Mouse (Mus musculus) ES-E14 (cell line): ENCODE results near the gene Zbtb8os. TPM values are rescaled to one million over a fixed set of nuclear protein-coding genes. Genes with fewer than 3 reads are reported as not detected.

ENCODE experiments used
- DNase-seq: peaks from one replicate; pipeline ENCODE4 v3.0.0-alpha.2; 2013; ENCODE audit warnings: low read depth, low spot score
- H3K27ac ChIP-seq: 2 replicates; pipeline ENCODE4 v1.5.1; 2012; ENCODE audit warnings: low read depth, mild to moderate bottlenecking, low read length, moderate library complexity, mixed read lengths; ENCODE audit not compliant: poor library complexity, insufficient read depth, severe bottlenecking
- H3K36me3 ChIP-seq: 2 replicates; pipeline ENCODE4 v1.6.1; 2012; ENCODE audit warnings: mild to moderate bottlenecking, low read length, moderate library complexity, mixed read lengths; ENCODE audit not compliant: control insufficient read depth, poor library complexity, insufficient read depth, severe bottlenecking
- H3K4me1 ChIP-seq, 2 experiments: fragments of 150-350 bp in 1 of 2; sonication (generic) in 1 of 2; 2 replicates each; pipeline ENCODE4 v1.6.1; 2012; ENCODE audit warnings: low read length in 2 of 2, mild to moderate bottlenecking in 1 of 2, mixed read lengths in 1 of 2; ENCODE audit not compliant: control insufficient read depth in 2 of 2, insufficient read depth in 2 of 2, poor library complexity in 1 of 2
- H3K4me3 ChIP-seq, 2 experiments: fragments of 150-350 bp in 1 of 2; sonication (generic) in 1 of 2; 2 replicates each; pipeline ENCODE4 v1.5.1; 2012; ENCODE audit warnings: low read length in 2 of 2, low read depth in 1 of 2, mild to moderate bottlenecking in 1 of 2, mixed read lengths in 1 of 2; ENCODE audit not compliant: insufficient read depth in 1 of 2, poor library complexity in 1 of 2, severe bottlenecking in 1 of 2
- H3K9ac ChIP-seq: 2 replicates; pipeline ENCODE4 v1.6.1; 2012; ENCODE audit warnings: low read depth, mild to moderate bottlenecking, low read length, mixed read lengths; ENCODE audit not compliant: poor library complexity, insufficient read depth, severe bottlenecking
- H3K9me3 ChIP-seq: fragments of 150-350 bp; sonication (generic); 2 replicates; pipeline ENCODE4 v1.6.1; 2012; ENCODE audit warnings: low read depth, mild to moderate bottlenecking, low read length; ENCODE audit not compliant: control insufficient read depth, insufficient read depth
- CHD2 ChIP-seq: IDR thresholded peaks from 2 replicates; pipeline ENCODE4 v1.6.1; 2014; ENCODE audit warnings: mild to moderate bottlenecking, low read depth, low read length, inconsistent platforms
- HCFC1 ChIP-seq: IDR thresholded peaks from 2 replicates; pipeline ENCODE4 v1.6.1; 2012; ENCODE audit warnings: low read length, inconsistent platforms, borderline replicate concordance; ENCODE audit not compliant: insufficient read depth
- MAFK ChIP-seq: IDR thresholded peaks from 2 replicates; pipeline ENCODE4 v1.6.1; 2014; ENCODE audit warnings: mild to moderate bottlenecking, low read depth, low read length, inconsistent platforms; ENCODE audit not compliant: insufficient read depth
- ZC3H11A ChIP-seq: IDR thresholded peaks from 2 replicates; pipeline ENCODE4 v1.6.1; 2012; ENCODE audit warnings: low read depth, mild to moderate bottlenecking, inconsistent platforms, low read length, borderline replicate concordance
- ZNF384 ChIP-seq: IDR thresholded peaks from 2 replicates; pipeline ENCODE4 v1.6.1; 2012; ENCODE audit warnings: low read depth, low read length, inconsistent platforms
- in situ Hi-C, 2 experiments: fragments of 600-800 bp; cut with MboI; formaldehyde crosslinking; loops; one replicate each; pipeline ENCODE4 v1.15.1; 2025; ENCODE audit warnings: low sequenced_read_pairs in 2 of 2, inconsistent platforms in 1 of 2; ENCODE audit not compliant: unreplicated experiment in 2 of 2
- total RNA-seq: library from RNA; depleted of rRNA; stranded (reverse); fragments of 300-350 nt; gene quantifications from 2 replicates; pipeline ENCODE4 v1.2.3, GENCODE M21; 2012

The Zbtb8os gene
- total RNA-seq, 1 experiment: 59.9 TPM

- Histone ChIP-seq H3K27ac (peak within 1 kb of the TSS; percentile 84), H3K9me3 (no peaks in the 10 kb centered on the region), H3K9ac (peak within 1 kb of the TSS; percentile 84), H3K36me3 (no peaks in the 10 kb centered on the region), H3K4me1 (peaks cover 8 to 11% of the 10 kb centered on the region in 2 experiments), H3K4me3 (peak within 1 kb of the TSS; percentile 74 to 83)
- DNase-seq: no peak
- in situ Hi-C loops: no loop called here
- TF ChIP-seq CHD2: no peak
- TF ChIP-seq HCFC1: 0 out of 2 replicates have a peak, but pooled peaks have one; percentile 40
- TF ChIP-seq ZC3H11A: no peak
- peak; percentile 73 for TF ChIP-seq MAFK
Measured at GRCm38 (mm10) chr4:129377601-129378390, 42.3 kb downstream of the Zbtb8os start, which contains the start of gene Zbtb8a. TSS of gene Zbtb8a (minus strand) at chr4:129378116.

GRCm38 (mm10) chr4:129379805-129380204, 44.3 kb downstream of the Zbtb8os start:
- peak overlapping the region; percentile 28; the same call in 1 of the 2 replicates for H3K9ac ChIP-seq
- peak overlapping the region; percentile 85; the same call in 1 of the 2 replicates for H3K27ac ChIP-seq
- in situ Hi-C loops: no loop called here
- no peak for DNase-seq
- H3K4me3 ChIP-seq: no peak overlapping the region
- peaks cover 7 to 13% of the 10 kb centered on the region in 2 experiments for H3K4me1 ChIP-seq
- TF ChIP-seq MAFK (no peak), HCFC1 (no peak)
- H3K36me3 ChIP-seq: no peaks in the 10 kb centered on the region
- H3K9me3 ChIP-seq: no peaks in the 10 kb centered on the region

DNA sequence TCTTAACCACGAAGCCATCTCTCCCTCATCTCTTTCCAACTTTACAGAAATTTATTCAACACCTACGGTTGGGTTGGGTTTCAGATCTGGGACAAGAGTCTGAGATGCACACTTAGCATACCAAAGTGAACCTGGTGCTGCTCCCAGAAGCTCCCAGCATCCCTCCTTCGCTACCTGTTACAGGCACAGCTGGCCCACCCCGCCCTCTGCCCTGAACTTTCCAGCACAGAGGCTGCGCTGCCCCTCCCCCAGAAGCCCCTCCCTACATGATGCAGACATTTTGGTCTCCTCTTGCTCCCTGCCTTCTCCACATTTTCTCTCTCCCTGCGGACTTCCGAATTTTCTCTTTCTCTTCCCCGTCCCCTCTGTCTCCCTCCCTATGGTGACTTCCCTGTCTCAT, 45.7 kb downstream of the Zbtb8os start:
- DNase-seq: no peak
- peak overlapping the region; percentile 85 for H3K27ac ChIP-seq
- H3K4me1 ChIP-seq: peaks cover 7 to 15% of the 10 kb centered on the region in 2 experiments
- H3K36me3 ChIP-seq: no peaks in the 10 kb centered on the region
- peak overlapping the region; percentile 42; the same call in 1 of the 2 replicates for H3K9ac ChIP-seq
- TF ChIP-seq ZC3H11A (no peak), CHD2 (0 out of 2 replicates have a peak, but pooled peaks have one; percentile 12), MAFK (no peak), ZNF384 (no peak), HCFC1 (0 out of 2 replicates have a peak, but pooled peaks have one; percentile 39)
- in situ Hi-C loops: no loop called here
- peak overlapping the region; percentile 10; a peak in 3 of 4 replicates for H3K4me3 ChIP-seq
- H3K9me3 ChIP-seq: no peaks in the 10 kb centered on the region

DNA sequence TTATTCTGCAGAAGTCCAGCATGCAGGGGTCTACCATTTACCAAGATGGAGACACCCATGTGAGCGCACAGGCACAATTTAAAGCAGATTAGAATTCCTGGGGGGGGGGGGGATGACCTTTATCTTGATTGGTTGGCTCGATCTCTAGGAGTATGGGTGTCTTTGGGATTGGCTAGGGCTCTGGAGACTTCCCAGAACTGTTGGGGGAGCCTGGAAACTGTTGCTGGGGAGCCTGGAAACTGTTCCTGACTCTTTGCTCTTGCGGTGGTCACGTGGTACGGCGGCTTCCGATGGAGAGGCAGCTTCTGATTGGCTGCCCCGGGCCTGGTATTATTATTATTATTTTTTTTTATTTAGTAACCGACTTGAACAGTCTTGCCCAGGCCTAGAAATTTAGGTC, 46.5 kb downstream of the Zbtb8os start:
- no peak overlapping the region for H3K9ac ChIP-seq
- peak overlapping the region; percentile 85; the same call in 1 of the 2 replicates for H3K27ac ChIP-seq
- in situ Hi-C loops: no loop called here
- TF ChIP-seq CHD2 (no peak), HCFC1 (no peak), ZNF384 (no peak), MAFK (no peak), ZC3H11A (no peak)
- DNase-seq: no peak
- no peaks in the 10 kb centered on the region for H3K9me3 ChIP-seq
- H3K4me3 ChIP-seq: peak overlapping the region; percentile 10 to 15; a peak in 2 of 4 replicates
- peaks cover 7 to 15% of the 10 kb centered on the region in 2 experiments for H3K4me1 ChIP-seq
- no peaks in the 10 kb centered on the region for H3K36me3 ChIP-seq

DNA sequence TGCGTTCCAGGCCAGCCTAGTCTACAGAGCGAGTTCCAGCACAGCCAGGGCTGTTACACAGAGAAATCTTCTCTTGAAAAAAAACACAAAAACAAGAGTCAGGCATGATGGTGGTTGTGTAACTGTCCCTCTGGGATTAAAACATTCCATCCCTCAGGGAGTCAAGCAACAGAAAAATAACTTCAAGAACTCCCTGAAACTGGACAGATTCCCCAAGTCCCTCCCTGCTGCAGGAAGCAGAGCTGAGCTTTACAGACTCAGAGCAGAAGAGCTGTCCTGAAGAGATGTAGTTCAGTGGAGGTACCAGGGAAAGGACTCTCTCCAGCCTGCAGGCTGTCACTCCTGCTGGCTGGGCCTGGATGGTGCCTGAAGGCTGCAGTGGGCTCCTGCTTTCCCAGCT, 47.0 kb downstream of the Zbtb8os start:
- TF ChIP-seq MAFK (no peak), ZC3H11A (no peak), HCFC1 (no peak; the same call in 1 of the 2 replicates), CHD2 (no peak), ZNF384 (no peak)
- Histone ChIP-seq H3K4me1 (peaks cover 7 to 15% of the 10 kb centered on the region in 2 experiments), H3K27ac (peak overlapping the region; percentile 6), H3K36me3 (no peaks in the 10 kb centered on the region), H3K4me3 (no peak overlapping the region), H3K9ac (no peak overlapping the region), H3K9me3 (no peaks in the 10 kb centered on the region)
- in situ Hi-C loops: no loop called here
- DNase-seq: no peak
